Mouse (Mus musculus) neural tube, embryonic 14.5 days (tissue): ENCODE measurements around the gene Spata16. TPM values are rescaled to one million over a fixed set of nuclear protein-coding genes. Genes with fewer than 3 reads are reported as not detected.

Source experiments
- ATAC-seq: fragments of 200-750 bp; cut with Nextera tagmentation; 2 replicates; pipeline ENCODE4 v1.8.0; 2017; ENCODE audit warnings: low read depth, mild to moderate bottlenecking, moderate TSS enrichment, moderate library complexity
- H3K27ac ChIP-seq: fragments of 300-500 bp; sonication (generic); 2 replicates; pipeline ENCODE4 v1.5.1; 2014; ENCODE audit warnings: low read depth, mild to moderate bottlenecking, control low read depth, low read length, moderate library complexity, mixed read lengths
- H3K27me3 ChIP-seq: fragments of 300-500 bp; sonication (generic); 2 replicates; pipeline ENCODE4 v1.6.1; 2014; ENCODE audit warnings: low read length; ENCODE audit not compliant: control insufficient read depth, insufficient read depth
- H3K36me3 ChIP-seq: fragments of 300-500 bp; sonication (generic); 2 replicates; pipeline ENCODE4 v1.6.1; 2014; ENCODE audit warnings: low read length, mixed read lengths; ENCODE audit not compliant: control insufficient read depth, insufficient read depth
- H3K4me1 ChIP-seq: fragments of 300-500 bp; sonication (generic); 2 replicates; pipeline ENCODE4 v1.6.1; 2014; ENCODE audit warnings: low read length; ENCODE audit not compliant: control insufficient read depth, insufficient read depth
- H3K4me2 ChIP-seq: fragments of 300-500 bp; sonication (generic); 2 replicates; pipeline ENCODE4 v1.6.1; 2014; ENCODE audit warnings: mild to moderate bottlenecking, low read depth, low read length, control low read depth
- H3K4me3 ChIP-seq: fragments of 300-500 bp; sonication (generic); 2 replicates; pipeline ENCODE4 v1.5.1; 2014; ENCODE audit warnings: low read depth, low read length, control low read depth, mixed read lengths
- H3K9ac ChIP-seq: fragments of 300-500 bp; sonication (generic); replicated peaks from 2 replicates; pipeline ENCODE4 v1.6.1; 2014; ENCODE audit warnings: low read depth, mild to moderate bottlenecking, control low read depth, low read length, mixed read lengths
- H3K9me3 ChIP-seq: fragments of 300-500 bp; sonication (generic); 2 replicates; pipeline ENCODE4 v1.6.1; 2016; ENCODE audit warnings: low read length; ENCODE audit not compliant: control insufficient read depth
- WGBS: fragments of 180-500 bp; shearing (Covaris S2); extraction: QIAGEN DNeasy Blood & Tissue Kit; methylation state at CpG from one replicate; pipeline ENCODE4 v1.1.7; 2014; 5-methylcytosine and 5-hydroxymethylcytosine counted together
- polyA plus RNA-seq: library from polyadenylated mRNA; unstranded; fragments of >200 nt; fragmentation: Nextera tagmentation; extraction: Ambion mirVana; gene quantifications from 2 replicates; pipeline ENCODE4 v1.2.1, GENCODE M21; 2014

Gene Spata16
- polyA plus RNA-seq: not detected in 2 replicates

DNA sequence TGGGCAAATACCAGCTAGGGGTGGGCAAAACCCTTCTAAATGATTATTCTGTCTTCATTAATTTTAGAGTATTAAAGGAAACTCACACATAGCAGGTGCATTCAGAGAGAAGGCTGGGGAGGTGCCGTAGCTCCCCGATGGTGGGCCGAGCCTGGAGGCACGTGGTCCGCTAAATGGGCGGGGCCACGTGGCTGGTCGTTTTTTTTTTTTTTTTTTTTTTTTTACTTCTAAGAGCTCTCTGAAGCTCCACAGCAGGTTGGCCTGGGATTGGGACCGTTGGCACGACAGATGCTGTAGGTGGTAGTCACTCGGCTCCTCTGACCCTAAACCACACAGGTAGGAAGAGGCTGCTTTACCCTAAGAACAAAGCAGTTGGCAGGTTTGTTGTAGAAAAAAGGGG is at the start of gene Spata16:
Gene Spata16 (plus strand): TSS at position 219 of the 400 bp plus-strand sequence.
- no peak within 1 kb of the TSS for H3K9ac ChIP-seq

DNA sequence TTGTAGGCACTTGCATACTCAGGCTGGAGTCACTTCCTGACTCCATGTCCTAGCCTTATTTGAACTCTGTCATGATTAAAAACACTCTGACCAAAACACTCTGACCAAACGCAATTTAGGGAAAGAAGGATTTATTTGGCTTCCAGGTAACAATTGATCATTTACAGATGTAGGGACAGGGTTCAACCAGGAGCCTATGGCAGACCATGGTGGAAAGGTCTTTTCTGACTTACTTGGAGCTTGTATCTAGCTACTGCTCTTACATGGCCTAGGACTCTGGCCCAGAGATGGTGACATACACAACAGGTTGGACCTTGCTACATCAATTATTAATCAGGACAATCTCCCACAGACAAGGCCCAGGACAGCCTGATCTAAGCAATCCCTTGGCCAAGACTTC is 32.6 kb upstream of the Spata16 start:
- 81% methylated on average over 1 of the region's 1 CpGs for WGBS

More for the DNA sequence above, at the start of gene Spata16:
- Histone ChIP-seq H3K4me2 (no peak within 1 kb of the TSS), H3K27me3 (no peaks in the 10 kb centered on the region), H3K27ac (no peak within 1 kb of the TSS), H3K36me3 (no peaks in the 10 kb centered on the region), H3K4me1 (0 out of 2 replicates have a peak, but pooled peaks cover 5% of the 10 kb centered on the region), H3K4me3 (no peak within 1 kb of the TSS), H3K9me3 (no peaks in the 10 kb centered on the region)
- no peak for ATAC-seq
- WGBS: 63% methylated on average over 11 of the region's 11 CpGs

DNA sequence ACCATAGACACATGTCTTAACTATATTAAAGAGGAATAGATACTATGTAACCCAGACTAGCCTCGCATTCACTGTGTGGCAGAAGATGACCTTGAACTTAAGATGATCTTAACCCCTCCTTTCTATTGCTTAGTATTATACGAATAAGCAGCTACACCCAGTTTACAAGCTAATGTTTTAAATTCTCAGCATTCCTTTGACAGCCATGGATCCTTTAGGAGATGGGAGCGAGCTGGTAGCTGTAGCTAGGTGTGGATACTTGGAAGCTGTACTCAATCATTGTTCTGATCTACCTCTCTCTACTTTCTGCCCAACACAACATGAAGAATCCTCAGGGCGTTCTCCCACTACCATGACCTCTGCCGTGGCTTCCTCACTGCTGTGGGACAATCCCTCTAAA is 28.9 kb upstream of the Spata16 start:
- no peaks in the 10 kb centered on the region for H3K9me3 ChIP-seq
- no peak overlapping the region for H3K27ac ChIP-seq
- H3K4me3 ChIP-seq: no peak overlapping the region
- 90% methylated on average over 5 of the region's 5 CpGs for WGBS
- H3K27me3 ChIP-seq: no peaks in the 10 kb centered on the region
- H3K9ac ChIP-seq: no peak overlapping the region
- H3K4me1 ChIP-seq: no peaks in the 10 kb centered on the region
- no peak overlapping the region for H3K4me2 ChIP-seq
- no peak for ATAC-seq
- H3K36me3 ChIP-seq: no peaks in the 10 kb centered on the region

More for the DNA sequence above, 32.6 kb upstream of the Spata16 start:
- H3K36me3 ChIP-seq: no peaks in the 10 kb centered on the region
- no peaks in the 10 kb centered on the region for H3K4me1 ChIP-seq
- H3K9ac ChIP-seq: no peak overlapping the region
- no peaks in the 10 kb centered on the region for H3K9me3 ChIP-seq
- ATAC-seq: no peak
- no peak overlapping the region for H3K27ac ChIP-seq
- no peaks in the 10 kb centered on the region for H3K27me3 ChIP-seq
- H3K4me3 ChIP-seq: no peak overlapping the region
- no peak overlapping the region for H3K4me2 ChIP-seq

DNA sequence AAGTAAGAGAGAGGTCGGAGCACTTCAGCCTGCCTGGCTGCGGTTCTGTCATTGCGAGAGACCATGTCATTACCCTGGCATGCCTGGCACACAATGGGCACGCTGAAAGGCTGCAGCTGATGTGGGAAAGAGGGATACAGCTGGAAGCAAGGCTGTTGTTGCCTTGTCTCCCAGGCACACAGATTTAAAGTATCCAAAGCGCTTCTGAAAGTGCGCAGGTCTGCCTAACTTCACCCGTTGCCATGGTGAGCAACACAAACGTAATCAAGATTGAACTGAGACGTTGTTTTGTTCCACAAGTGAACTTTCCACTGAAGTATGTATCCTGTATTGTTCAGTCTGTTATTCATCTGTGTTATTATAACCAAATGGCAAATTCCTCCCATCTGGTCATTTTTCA is 1.8 kb downstream of the Spata16 start:
- 35% methylated on average over 9 of the region's 9 CpGs for WGBS
- Histone ChIP-seq H3K27me3 (no peaks in the 10 kb centered on the region), H3K36me3 (no peaks in the 10 kb centered on the region), H3K4me3 (no peak overlapping the region), H3K4me1 (0 out of 2 replicates have a peak, but pooled peaks cover 5% of the 10 kb centered on the region), H3K9ac (no peak overlapping the region), H3K9me3 (no peaks in the 10 kb centered on the region), H3K4me2 (no peak overlapping the region), H3K27ac (no peak overlapping the region)
- ATAC-seq: peak; percentile 44; the same call in 1 of the 2 replicates

DNA sequence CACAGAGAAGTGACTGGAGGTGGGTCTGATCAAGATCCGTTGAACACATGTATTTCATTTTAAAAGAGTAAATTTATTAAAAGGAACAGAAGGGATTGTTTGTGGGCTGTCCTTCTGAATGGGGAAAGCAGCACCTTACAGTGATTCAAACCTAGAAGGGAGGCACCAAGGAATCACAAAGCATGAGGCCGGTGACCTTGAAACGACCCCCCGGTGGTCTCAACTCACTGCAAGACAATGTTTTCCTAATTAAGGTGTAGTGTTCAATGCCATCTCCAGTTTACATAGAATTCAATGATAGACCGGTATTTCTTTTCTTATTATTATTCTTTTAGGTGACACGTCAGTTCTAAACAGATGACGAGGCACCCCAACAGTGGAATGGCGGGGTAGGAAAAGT is 2.4 kb downstream of the Spata16 start:
- Histone ChIP-seq H3K4me1 (0 out of 2 replicates have a peak, but pooled peaks cover 5% of the 10 kb centered on the region), H3K4me2 (no peak overlapping the region), H3K4me3 (no peak overlapping the region), H3K36me3 (no peaks in the 10 kb centered on the region), H3K27ac (no peak overlapping the region), H3K9ac (no peak overlapping the region), H3K27me3 (no peaks in the 10 kb centered on the region), H3K9me3 (no peaks in the 10 kb centered on the region)
- no peak for ATAC-seq
- 61% methylated on average over 8 of the region's 8 CpGs for WGBS

DNA sequence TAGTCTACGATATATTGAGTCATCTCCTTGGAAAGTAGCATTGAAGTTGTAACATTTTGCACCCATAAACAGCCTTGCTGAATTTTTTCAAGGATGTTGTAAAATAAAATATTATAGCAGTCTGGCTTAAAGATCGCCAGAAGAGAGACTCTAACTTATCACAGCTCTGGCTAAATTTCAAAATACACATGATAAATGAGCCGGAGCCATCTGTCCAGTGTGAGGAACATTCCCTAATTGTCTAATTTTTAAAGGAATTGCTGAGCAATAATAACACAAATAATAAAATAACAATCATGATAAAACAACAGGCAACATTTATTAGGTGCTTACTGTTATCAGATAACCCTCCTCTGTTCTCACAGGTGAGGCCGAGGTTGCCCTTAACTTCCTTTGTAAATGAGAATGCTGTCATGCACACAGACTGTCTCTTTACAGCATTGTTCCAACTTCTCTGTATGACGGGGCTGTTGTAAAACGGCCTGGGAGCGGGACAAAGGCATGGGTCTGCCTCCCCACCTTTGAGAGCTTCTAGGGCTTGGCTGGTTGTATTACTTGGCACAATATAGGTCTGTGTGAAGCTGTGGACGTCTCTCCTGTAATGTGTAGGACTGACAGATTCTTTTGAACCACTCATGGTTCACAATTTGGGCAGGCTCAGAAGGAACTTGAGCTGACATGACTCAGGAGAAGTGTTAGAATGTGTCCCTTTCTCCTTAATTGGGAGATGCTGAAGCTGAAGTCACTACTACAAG is 3.1 kb downstream of the Spata16 start:
- H3K27me3 ChIP-seq: no peaks in the 10 kb centered on the region
- ATAC-seq: peak; percentile 21
- no peak overlapping the region for H3K4me2 ChIP-seq
- H3K27ac ChIP-seq: no peak overlapping the region
- H3K4me1 ChIP-seq: 0 out of 2 replicates have a peak, but pooled peaks cover 5% of the 10 kb centered on the region
- H3K4me3 ChIP-seq: no peak overlapping the region
- H3K9ac ChIP-seq: no peak overlapping the region
- WGBS: 34% methylated on average over 8 of the region's 8 CpGs
- H3K9me3 ChIP-seq: no peaks in the 10 kb centered on the region
- no peaks in the 10 kb centered on the region for H3K36me3 ChIP-seq

DNA sequence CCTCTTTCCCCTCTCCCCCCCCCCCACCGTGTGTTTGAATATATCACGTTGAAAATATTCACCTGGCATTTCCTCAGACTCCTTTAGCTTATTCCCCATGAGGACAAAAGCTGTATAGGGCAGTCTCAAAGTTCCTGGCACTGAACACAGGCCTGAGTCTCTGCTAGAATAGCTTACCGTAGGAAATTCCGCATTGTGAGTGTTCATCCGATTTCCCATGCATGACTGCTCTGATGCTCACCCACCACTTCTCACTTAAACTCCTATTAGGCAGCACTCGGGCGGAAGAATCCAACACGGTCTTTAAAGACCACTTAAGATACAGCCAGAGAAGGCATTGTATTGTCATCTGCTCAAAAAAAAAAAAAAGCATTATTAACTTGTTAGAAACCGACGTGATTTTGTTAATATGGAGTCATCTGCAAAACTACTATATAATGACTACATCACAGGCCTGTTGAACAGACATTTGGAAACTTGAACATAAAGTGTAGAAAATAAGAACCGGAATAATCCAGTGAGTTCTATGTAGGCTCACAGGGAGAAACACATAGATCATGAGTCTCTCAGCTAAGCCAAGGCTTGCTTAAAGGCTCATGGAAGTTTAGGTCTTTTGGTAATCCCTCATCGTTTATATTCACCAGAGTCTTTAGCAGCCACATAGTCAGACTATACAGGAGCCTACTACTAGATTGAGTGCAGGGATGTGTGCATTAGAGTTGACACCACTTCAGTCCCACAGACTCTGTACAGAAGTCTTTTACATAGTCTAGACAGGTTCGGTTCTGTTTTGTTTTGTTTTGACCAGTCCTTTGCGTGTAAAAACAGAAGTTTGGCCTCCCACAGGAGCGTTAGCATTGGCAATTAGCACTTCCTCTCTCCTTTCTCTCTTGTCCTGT is 4.2 kb downstream of the Spata16 start:
- Histone ChIP-seq H3K4me1 (0 out of 2 replicates have a peak, but pooled peaks cover 5% of the 10 kb centered on the region), H3K4me3 (no peak overlapping the region), H3K36me3 (no peaks in the 10 kb centered on the region), H3K9me3 (no peaks in the 10 kb centered on the region), H3K4me2 (no peak overlapping the region), H3K27ac (no peak overlapping the region), H3K27me3 (no peaks in the 10 kb centered on the region), H3K9ac (no peak overlapping the region)
- peak; percentile 77 for ATAC-seq
- WGBS: 37% methylated on average over 15 of the region's 15 CpGs

DNA sequence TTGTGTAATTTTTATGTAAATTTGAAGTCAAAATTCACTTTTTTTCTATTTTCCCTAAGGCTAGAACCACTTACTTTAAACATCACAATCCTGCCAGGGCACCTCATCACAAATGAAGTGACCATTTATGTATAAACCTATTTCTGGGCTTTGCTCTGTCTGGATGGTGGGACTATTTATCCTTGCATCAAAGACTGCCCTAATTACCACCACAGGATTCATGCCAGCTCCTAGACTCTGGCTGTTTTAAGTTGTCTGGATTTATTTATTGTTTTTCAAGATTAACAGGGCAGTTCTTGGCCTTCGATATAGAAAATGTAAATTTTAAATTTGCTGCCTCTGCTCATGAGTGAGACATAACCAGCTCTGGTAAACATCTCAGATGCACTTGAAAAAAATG is 6.7 kb downstream of the Spata16 start:
- Histone ChIP-seq H3K4me1 (0 out of 2 replicates have a peak, but pooled peaks cover 5% of the 10 kb centered on the region), H3K4me3 (no peak overlapping the region), H3K4me2 (no peak overlapping the region), H3K9me3 (no peaks in the 10 kb centered on the region), H3K9ac (no peak overlapping the region), H3K27me3 (no peaks in the 10 kb centered on the region), H3K27ac (no peak overlapping the region), H3K36me3 (no peaks in the 10 kb centered on the region)
- WGBS: 74% methylated on average over 1 of the region's 1 CpGs
- ATAC-seq: no peak

GRCm38 (mm10) chr3:26646834-26647233 is 9.4 kb downstream of the Spata16 start:
- no peak overlapping the region for H3K4me3 ChIP-seq
- no peak overlapping the region for H3K4me2 ChIP-seq
- no peak for ATAC-seq
- no peak overlapping the region for H3K27ac ChIP-seq
- no peaks in the 10 kb centered on the region for H3K36me3 ChIP-seq
- H3K27me3 ChIP-seq: no peaks in the 10 kb centered on the region
- H3K9ac ChIP-seq: no peak overlapping the region
- H3K4me1 ChIP-seq: no peaks in the 10 kb centered on the region
- H3K9me3 ChIP-seq: no peaks in the 10 kb centered on the region
- 78% methylated on average over 7 of the region's 7 CpGs for WGBS
